In the genomic region with DNA sequence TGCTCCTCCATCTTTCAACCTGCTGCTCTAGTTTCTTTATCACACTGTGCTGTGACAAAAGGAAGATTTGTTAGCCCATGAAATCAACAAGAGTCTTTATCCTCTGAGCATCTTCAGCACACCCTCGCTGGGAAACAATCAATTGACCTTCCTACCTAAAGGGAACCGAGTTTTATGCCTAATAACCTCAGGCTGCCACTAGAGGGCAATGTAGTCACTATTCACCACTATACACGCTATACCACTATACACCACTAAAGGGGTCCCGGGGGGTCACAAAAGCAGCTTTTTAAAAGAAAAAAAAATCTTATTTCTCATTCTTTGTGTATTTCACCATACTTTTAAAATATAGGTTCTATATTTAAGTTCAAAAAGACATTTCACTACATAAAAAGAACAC, we compare ENCODE assay signal across 9 mouse cellular contexts. TPM values are rescaled to one million over a fixed set of nuclear protein-coding genes. Genes with fewer than 3 reads are reported as not detected.
DNase-seq lines count a peak whose midpoint lies in the region; ATAC-seq and TF ChIP-seq lines count a peak whose summit lies in the region.
"Had no signal": no experiment of that assay in that cellular context is flagged by ENCODE, and none has a peak within 500 bp of the region (broad histone marks: within the 10 kb centered on the region; RNA-seq: fewer than 3 reads in every experiment).

No protein-coding gene starts in this region.

- no peak for ATAC-seq in G1E (ENCODE audit: extremely low read depth, insufficient number of reproducible peaks, low FRiP score, poor library complexity, severe bottlenecking)
- peak; percentile 56; the same call in 1 of the 2 replicates for ATAC-seq in limb, embryonic 12.5 days (ENCODE audit: insufficient number of reproducible peaks, insufficient read depth, low FRiP score, low TSS enrichment, low read depth)
- peak; percentile 77 for ATAC-seq in midbrain, postnatal 0 days (ENCODE audit: low FRiP score)

- peaks cover 5% of the 10 kb centered on the region; the same call in 1 of the 2 replicates for H3K4me1 ChIP-seq in G1E (ENCODE audit: insufficient read depth, low read depth, low read length)
- H3K4me1 ChIP-seq in limb, embryonic 12.5 days (replicated peaks) = peaks cover 7% of the 10 kb centered on the region; the same call in 1 of the 2 replicates
- 0 out of 2 replicates have a peak, but pooled peaks cover 4% of the 10 kb centered on the region for H3K4me1 ChIP-seq in midbrain, postnatal 0 days (ENCODE audit: insufficient read depth, low read length)

- no peak overlapping the region for H3K9ac ChIP-seq in limb, embryonic 12.5 days (replicated peaks)
- H3K9ac ChIP-seq in midbrain, postnatal 0 days (replicated peaks; ENCODE audit: low read length, poor library complexity, severe bottlenecking) = no peak overlapping the region

- H3K4me3 ChIP-seq in layer of hippocampus, adult 2 months = no peak overlapping the region
- no peak overlapping the region for H3K4me3 ChIP-seq in G1E (ENCODE audit: low read depth, low read length)
- H3K4me3 ChIP-seq in limb, embryonic 12.5 days (replicated peaks) = no peak overlapping the region
- no peak overlapping the region for H3K4me3 ChIP-seq in midbrain, postnatal 0 days (ENCODE audit: low read depth, low read length)
- H3K4me3 ChIP-seq: megakaryocyte, embryonic 14.5 days had no signal

- peak; percentile 32 to 59 for DNase-seq in layer of hippocampus, adult 2 months (ENCODE audit: low spot score in 2 of 2)
- no peak for DNase-seq in layer of hippocampus, adult 9-11 months
- peak; percentile 28 for DNase-seq in G1E (ENCODE audit: low spot score)
- peak; percentile 78 to 85 for DNase-seq in cerebellum, postnatal 10 days
- DNase-seq in hindlimb bud, embryonic 11.5 days (ENCODE audit: extremely low spot score, low read depth, low spot score) = peak; percentile 57
- peak; percentile 88 for DNase-seq in midbrain, postnatal 0 days (ENCODE audit: low spot score)
- no peak for DNase-seq in gastrocnemius, postnatal 25 days

- no peak overlapping the region for H3K4me2 ChIP-seq in limb, embryonic 12.5 days
- no peak overlapping the region for H3K4me2 ChIP-seq in midbrain, postnatal 0 days (ENCODE audit: low read depth, low read length, poor library complexity, severe bottlenecking)

- TF ChIP-seq CTCF in layer of hippocampus, adult 2 months (conservative IDR thresholded peaks at IDR 0.05) = peak; percentile 95
- TF ChIP-seq CTCF in G1E (IDR thresholded peaks at IDR 0.05; ENCODE audit: low read depth, low read length) = peak; percentile 77
- peak; percentile 93 for TF ChIP-seq CTCF in midbrain, postnatal 0 days (IDR thresholded peaks at IDR 0.05)

- H3K27me3 ChIP-seq in G1E (ENCODE audit: insufficient read depth, low read length) = peaks cover 35% of the 10 kb centered on the region
- 0 out of 2 replicates have a peak, but pooled peaks cover 3% of the 10 kb centered on the region for H3K27me3 ChIP-seq in limb, embryonic 12.5 days
- no peaks in the 10 kb centered on the region for H3K27me3 ChIP-seq in midbrain, postnatal 0 days (ENCODE audit: insufficient read depth, low read length)

- 8% methylated on average over 4 of the region's 4 CpGs for WGBS in limb, embryonic 12.5 days
- 6% methylated on average over 4 of the region's 4 CpGs for WGBS in midbrain, postnatal 0 days

- H3K27ac ChIP-seq in layer of hippocampus, adult 2 months = no peak overlapping the region
- no peak overlapping the region for H3K27ac ChIP-seq in limb, embryonic 12.5 days
- no peak overlapping the region for H3K27ac ChIP-seq in midbrain, postnatal 0 days (ENCODE audit: low read depth, low read length)

- no peaks in the 10 kb centered on the region for H3K36me3 ChIP-seq in G1E (replicated peaks)
- no peaks in the 10 kb centered on the region for H3K36me3 ChIP-seq in limb, embryonic 12.5 days
- no peaks in the 10 kb centered on the region for H3K36me3 ChIP-seq in midbrain, postnatal 0 days (ENCODE audit: insufficient read depth, low read length)

- no peaks in the 10 kb centered on the region for H3K9me3 ChIP-seq in G1E (replicated peaks)
- no peaks in the 10 kb centered on the region for H3K9me3 ChIP-seq in limb, embryonic 12.5 days
- no peaks in the 10 kb centered on the region for H3K9me3 ChIP-seq in midbrain, postnatal 0 days (ENCODE audit: low read length)
- H3K9me3 ChIP-seq: megakaryocyte, embryonic 14.5 days had no signal

RNA-seq across cellular contexts. Expression of a gene that starts 15.9 kb away (rescaled TPM):
- total RNA-seq in layer of hippocampus, adult 2 months (2021) = 10 to 100 TPM; 42.7 to 45.3 TPM
- total RNA-seq in G1E (2014; fragmentation: Nextera tagmentation) (0.75 TPM in 1 of 2 replicates, not detected in the other), G1E (2017) (0.33 and 0.52 TPM in 2 replicates)
- polyA plus RNA-seq in G1E (2012) = 0.05 and 0.06 TPM in 2 replicates
- polyA plus RNA-seq in limb, embryonic 12.5 days (2016; fragmentation: Nextera tagmentation; extraction: Ambion mirVana) = 1.9 and 2.3 TPM in 2 replicates
- total RNA-seq in midbrain, postnatal 0 days (2014; rRNA removed) = 31.2 and 31.7 TPM in 2 replicates
- 6.1 and 8.1 TPM in 2 replicates for polyA plus RNA-seq in midbrain, postnatal 0 days (2015; fragmentation: Nextera tagmentation; extraction: Ambion mirVana)
- total RNA-seq in gastrocnemius, postnatal 25 days (2021) = 1 to 10 TPM; 2.9 to 4.7 TPM

Comparison
In these comparisons a context has a peak if more than half of its experiments do, and no peak if none do; other contexts are left out.
1. DNase-seq: peak in layer of hippocampus, adult 2 months (2 of 2), G1E (single experiment), cerebellum, postnatal 10 days (2 of 2), hindlimb bud, embryonic 11.5 days (single experiment) and midbrain, postnatal 0 days (single experiment); none in layer of hippocampus, adult 9-11 months (single experiment) and gastrocnemius, postnatal 25 days (single experiment).
2. Peak in every context shown above with its lines, with median percentiles within 50 percentile points of each other: CTCF ChIP-seq.